Mouse (Mus musculus) gastrocnemius, adult 18-20 months (tissue): ENCODE results near the gene Cryba4. TPM values are rescaled to one million over a fixed set of nuclear protein-coding genes. Genes with fewer than 3 reads are reported as not detected.

ENCODE experiments used
- DNase-seq: peaks from one replicate; pipeline ENCODE4 v3.0.0; 2021; ENCODE audit warnings: low spot score
- total RNA-seq, 2 experiments: library from RNA; stranded (reverse); gene quantifications; 2 replicates each; pipeline ENCODE4 v1.2.3; 2021

The Cryba4 gene
- total RNA-seq, 2 experiments from 2014 or later = 0.57 to 0.68 TPM

DNA sequence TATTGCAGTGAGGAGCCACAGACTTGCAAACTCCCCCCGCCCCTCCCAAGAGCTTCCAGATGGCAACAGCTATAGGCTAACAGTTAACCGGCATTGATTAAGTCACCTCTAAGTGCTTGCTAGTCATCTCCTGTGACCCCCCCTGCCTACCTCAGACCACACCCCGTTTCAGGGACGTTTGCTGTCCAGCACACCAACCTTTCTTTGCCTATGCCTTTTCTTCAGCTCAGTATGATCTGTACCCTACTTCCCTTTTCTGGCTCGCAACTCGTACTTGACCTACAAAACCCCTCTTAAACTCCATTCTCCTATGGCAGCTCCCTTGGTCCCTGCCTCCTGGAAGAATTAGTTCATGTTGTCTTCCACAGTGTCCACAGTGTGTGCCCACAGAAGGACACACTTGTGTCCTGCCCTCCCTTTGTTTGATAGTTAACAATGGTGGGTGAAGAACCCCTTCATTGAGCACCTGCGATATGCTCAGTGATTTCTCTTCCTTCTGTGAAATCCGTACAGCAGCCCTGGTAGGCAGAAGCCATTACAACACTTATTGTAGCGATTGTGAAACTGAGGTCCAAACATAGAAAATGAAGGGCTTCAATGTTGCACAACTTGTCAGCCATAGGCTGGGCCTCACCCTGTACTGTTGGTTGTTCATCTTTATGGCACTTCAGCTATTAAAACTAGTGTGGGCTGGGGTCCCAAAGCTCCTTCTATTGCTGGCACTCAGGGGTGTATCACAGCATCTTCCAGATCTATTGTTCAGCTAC, 13.9 kb upstream of the Cryba4 start:
- no peak for DNase-seq

DNA sequence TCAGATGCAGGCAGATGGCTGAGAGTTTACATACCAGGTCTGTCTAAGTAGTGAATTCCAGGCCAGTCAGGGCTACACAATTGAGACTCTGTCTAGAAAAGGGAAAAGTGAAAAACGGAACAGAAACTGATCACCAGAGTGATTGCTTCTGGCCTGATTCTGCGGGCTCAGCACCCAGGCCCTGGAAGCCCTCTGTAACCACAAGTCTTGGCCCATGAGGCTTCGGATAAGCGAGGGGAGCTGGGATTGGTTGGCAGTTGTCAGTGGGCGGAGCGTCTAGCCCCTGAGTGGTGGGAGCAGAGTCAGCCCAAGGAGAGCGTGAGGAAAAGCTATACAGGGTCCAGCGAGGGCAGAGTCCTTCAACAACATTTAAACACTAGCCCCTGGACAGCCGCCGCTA, 13.2 kb upstream of the Cryba4 start:
- no peak for DNase-seq

DNA sequence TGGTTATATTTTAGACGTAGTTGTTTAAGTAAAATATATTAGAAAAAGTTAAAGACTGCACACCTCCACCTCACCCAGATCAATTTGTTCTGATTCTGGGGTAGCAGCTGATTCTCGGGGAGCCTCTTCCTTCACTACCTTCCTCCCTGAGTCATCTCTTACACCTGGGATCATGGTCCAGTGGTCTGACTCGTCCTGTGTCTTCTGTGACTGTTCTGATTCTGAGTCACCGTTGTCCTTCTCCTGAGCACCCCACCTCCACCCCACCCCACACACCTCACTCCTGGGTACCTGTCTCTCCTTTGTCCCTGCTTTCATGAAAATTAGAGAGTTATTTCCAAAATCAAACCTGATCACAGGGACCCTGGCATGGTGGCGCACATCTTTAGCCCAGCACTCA, 12.8 kb upstream of the Cryba4 start:
- no peak for DNase-seq

DNA sequence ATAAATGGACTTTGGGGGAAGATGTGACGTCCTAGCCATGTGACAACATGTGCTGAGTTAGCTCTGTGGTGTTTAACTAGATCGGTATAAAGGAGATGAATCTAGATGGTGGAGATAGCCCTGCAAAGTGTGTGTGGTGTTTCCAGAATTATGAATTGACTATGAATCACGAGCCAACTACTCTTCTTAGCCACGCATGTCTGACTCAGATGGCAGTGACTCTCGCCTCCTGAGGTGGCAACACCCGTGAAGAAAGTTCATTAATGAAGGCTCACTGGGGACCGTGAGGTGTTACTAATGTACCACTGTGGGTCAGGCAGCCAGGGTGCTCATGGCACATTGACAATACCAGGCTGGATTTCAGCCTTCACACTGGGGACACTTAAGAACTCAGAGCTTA, 11.8 kb upstream of the Cryba4 start:
- no peak for DNase-seq

DNA sequence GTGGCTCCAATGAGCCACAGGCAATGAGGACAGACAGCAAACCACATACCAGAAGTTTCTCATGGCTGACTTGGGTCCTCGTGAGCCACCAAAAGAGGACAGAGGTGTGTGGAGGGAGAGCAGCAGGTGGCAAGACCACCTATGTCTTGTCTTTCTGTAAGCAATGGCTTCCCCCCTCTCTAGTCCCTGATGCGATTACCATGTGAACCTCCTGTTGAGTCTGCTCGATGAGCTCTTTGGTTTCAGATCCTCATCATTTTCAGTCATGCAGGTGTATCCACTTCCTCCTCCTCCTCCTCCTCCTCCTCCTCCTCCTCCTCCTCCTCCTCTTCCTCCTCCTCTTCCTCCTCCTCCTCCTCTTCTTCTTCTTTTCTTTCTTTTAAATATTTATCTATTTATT, 8.5 kb upstream of the Cryba4 start:
- DNase-seq = no peak

DNA sequence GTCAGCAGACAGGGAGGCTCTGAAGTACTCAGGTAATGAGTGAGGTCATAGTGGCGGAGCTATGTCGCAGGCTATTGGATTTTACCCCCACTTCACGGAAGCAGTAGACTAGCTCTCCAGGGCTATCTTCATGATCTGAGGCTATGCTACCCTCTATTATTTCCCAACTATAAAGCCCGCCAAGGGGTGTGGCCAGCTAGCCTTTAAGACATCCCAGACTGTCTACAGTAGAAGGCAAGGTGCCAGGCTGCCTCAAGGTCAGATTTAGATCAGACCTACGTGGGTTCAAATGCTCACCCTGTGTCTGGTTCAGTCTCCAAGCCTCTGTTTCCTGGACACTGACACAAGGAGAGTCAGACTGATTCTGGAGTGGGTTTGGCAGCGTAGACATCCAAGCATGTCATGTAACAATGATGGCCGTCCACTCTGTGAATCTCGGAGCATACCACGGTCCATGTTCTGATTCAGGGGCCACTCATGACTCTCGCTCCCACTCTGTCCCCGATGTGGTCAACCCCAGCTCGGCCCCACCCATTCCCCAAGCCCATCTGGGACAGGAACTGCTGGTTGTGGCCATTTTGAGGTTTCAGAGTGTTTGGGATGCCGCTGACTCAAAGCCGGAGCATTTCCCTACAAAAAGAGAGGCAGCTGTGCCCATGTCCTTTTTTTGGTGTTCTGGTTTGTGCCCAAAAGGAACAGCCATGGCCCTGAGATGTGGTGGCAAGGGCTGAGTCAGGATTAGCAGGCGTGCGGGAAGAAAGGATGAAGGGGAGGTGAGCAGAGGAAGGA, 7.7 kb upstream of the Cryba4 start:
- DNase-seq = no peak

DNA sequence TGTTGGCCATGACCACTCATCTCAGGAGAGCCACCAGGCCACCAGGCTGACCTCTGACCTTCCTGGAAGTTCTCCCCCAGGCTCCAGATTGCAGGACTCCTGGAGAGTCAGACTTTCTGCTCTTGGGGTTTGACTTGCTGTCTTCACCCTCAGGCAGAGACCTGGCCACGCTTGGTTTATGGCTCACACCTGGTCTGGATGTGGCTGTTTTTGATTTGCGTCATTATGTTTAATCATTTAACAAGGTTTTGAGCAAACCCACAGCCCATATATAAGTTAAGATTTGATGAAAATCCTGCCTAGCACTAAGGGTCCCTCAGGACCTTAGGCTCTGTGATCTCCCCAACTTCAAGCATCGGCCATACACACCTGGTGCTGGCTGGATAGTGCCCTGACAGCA, 5.6 kb upstream of the Cryba4 start:
- DNase-seq = no peak

DNA sequence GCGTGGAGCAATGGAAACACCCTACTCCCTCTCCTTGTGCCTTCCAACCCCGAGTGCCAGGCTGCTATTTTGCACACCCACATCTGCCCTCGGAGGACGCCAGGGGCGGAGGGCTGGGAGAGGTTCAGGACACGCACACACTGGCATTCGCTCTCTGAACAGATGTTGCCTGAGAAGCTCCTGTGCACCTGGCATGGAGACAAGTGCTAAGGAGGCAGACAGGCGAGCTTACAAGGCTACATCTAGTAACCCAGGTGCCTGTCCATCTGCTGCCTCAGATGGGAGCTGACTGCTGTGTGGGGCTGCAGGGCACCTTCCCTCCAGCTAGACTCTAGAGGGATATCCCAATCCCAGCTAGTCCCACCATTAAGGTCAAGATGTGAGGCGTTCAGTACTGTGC, 4.1 kb upstream of the Cryba4 start:
- DNase-seq = no peak

DNA sequence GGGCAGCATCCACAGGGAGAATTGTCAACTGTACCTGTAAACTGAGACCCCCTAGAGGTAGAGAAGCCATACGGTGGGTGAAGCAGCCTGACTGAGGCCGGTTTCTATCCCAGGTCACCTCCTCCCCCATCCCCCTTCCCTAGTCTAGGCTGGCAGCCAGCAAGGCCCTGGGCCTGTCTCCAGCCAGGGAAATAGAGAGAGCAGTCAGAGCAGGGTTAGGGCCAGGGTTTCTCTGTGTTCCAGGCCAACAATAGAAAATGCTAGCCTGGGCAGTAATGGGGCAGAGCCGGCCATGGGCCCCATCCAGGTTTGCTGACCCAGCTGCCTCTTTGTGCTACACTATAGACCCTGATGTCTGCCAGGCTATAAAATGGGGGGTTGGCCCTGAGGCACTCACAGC, 3.1 kb upstream of the Cryba4 start, which contains the start of gene Crybb1:
Gene Crybb1 (plus strand): TSS at position 390 of the 400 bp plus-strand sequence.
- peak; percentile 89 for DNase-seq

DNA sequence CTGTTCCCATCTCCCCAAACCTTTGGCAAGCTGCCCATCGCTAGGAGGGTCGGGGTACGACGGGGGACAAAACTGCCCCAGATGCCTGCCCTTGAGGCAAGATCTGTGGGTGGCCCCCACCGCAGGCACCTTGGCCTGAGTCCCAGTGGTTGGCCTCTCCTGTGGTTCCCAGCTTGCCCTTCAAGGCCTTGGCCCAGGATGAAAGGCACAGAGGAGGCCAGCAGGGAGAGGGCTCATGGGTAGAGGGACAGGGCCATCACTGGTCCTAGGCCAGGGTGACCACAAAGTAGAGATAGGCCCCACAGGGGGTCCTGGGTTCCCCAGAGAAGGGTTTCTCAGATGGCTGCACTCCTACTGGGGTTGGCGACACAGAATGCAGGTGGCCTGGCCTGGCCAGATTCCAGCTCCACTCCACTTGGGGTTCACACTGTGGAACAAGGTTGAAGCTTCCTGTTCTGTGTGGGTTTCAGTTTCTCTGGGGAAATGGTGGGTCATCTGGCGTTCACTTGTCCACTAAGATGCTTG, 2.0 kb upstream of the Cryba4 start:
- DNase-seq = peak; percentile 75

DNA sequence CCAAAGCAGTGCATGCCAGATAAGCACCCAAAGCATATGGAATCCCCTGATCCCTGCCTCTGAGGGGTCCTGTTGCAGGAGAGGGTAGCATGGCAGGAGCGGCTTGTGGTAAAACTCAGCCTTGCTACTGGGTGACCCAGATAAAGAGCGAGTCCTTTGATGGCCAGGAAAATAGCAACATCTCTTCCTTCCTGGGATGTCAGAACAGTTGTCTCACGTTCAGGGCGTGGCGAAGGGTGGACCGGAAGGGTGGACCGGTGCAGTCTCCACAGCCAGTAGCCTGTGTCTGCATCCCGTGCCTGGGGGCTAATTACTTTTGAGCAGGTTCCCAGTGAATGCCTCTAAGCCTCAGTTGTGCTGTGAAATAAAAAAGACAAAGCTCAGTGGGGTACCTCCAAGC, 851 bp upstream of the Cryba4 start:
- no peak for DNase-seq

DNA sequence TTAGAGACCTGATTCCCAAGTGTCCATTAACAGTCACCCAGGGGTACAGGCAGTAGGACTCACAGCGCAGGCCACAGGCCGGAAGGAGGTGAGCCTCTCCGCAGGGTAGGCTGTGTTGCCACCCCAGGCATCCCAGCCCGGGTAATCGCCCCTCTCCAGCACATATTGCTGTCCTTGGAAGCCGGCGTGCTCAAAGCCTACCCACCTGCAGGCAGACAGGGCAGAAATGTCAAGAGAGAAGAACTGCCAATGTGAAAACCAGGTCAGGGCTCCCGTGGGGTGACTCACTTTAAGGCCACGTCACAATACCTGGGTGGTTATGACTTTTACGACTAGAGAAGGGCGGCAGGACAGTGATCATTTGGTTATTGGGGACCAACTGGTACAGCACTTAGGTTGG, 3.2 kb downstream of the Cryba4 start:
- DNase-seq = no peak

DNA sequence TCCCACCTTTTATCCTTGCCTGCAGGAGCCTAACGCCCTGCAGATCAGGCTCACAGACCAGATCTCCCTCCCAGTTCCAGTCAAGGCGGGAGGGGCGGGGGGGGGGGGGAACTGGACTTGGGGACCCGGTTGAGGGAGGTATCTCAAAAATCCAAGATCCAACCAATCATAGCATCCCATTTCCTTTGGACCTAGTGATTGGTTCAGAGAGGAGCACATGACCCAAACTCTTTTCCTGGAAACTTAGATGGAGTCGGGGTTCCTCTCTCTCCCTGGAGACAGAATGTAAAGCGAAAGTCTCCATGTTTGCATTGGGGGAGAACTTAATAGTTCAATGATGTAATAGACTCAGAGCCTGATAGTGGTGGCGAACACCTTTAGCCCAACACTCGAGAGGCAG, 4.9 kb downstream of the Cryba4 start:
- DNase-seq = no peak

DNA sequence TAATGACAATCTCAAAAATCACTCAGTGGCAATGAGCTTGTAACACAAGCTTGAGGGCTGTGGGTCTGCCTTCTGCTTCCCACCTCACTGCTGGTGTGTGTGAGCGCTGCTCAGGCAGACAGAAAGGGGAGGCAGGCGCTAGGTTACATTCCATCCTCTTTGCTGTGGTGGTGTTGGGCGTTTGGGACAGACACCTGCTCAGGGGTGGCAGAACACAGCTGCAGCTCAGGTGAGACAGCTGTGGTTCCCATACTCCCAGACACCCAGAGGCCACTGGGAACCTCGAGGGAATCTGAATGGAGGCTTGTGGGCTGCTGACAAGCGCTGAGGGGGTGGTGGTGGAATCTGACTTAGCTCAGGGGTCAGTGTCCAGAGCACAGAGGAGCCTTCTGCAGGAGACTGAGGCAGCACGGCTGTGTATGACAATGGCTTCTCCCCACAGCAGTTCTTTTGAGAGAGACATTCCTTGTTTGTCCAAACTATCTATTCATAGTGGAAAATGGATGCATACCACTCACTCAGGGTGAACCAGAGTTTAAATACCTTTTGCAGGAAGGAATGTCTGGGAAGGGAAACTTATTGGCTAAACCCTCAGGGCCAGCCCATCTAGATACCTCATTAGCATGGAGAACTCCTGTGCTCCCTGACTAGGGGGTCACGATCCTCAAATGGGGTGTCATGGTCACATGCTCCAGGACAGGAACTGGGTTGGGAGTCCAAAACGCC, 7.3 kb downstream of the Cryba4 start:
- no peak for DNase-seq

DNA sequence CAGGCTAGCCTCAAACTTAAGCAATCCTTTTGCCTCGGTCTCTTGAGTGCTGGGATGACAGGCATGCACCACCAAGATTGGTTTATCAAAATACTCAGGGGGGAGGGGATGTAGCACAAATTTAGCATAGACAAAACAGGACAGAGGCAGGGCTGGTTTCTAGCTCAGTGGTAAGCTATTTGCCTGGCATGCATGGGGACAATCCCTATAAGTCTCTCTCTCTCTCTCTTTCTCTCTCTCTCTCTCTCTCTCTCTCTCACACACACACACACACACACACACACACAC, 8.1 kb downstream of the Cryba4 start:
- DNase-seq = no peak

DNA sequence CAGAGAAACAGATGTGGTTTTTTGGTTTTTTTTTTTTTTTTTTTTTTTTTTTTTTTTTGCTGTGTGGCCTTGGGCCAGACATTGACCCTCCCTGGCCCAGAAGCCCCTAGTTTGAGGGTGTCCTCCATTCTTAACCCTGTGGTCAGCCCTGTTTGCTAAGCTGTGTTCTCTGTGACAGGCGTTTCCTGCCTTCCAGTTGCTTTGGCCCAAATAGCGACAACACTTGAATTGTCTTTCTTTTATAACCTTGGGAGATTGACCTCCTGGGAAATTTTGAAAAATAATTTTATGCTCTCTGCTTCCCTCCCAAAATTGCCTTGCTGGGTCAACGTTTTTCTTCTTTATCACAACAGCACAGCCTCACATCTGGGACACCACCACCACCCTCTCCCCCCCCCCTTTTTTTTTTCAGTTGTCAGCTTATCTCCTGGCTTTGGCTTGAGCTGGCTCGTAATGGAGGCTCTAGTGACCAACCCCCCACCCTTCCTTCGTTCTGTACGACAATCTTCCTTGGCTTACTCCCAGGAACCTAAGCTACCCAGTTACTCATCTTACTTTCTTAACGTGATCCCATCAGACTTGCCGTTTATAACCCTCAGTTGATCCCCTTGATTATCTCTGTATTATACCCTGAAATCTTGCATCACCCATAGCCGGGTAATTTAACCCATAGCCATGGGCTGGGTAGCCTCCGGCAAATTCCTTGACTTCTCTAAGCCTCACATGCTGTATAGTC, 8.6 kb downstream of the Cryba4 start:
- no peak for DNase-seq

DNA sequence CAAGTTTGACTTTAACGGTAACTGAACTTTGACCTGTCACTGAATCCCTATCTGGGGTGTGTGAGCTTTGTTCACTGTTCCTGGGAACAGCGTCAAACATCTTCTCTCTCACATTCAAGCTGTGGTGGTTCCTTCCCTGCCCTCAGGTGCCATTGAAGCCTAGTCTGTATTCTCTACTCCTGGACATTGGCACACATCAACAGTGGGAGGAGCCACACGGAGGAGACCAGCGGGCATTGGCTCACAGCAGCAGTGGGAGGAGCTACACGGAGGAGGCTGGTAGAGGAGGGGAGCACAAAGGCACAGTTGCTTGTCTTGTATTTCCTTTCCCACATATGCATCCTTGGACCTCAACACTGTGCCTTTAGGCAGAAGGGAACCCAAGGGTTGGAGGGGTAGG, 9.3 kb downstream of the Cryba4 start:
- DNase-seq = no peak

DNA sequence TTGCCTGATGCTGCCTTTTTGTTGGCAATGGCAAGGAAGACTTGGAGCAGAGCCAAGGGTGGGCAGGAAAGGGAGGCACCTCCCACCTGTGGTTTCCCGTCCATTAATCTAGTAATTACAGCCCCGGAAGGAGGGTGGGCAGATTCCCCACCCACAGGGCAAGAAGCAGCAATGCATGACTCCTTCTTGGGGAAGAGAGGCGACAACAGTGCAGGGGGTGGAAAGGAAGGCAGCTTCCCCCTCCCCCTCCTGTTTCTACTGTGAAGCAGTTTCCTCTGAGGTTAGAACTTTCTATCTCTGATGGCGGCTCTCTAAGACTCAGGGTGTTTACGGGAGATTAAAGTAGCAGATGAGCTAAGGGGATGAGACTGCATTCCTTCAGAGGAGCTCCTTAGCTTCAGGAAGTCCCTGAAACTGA, 9.9 kb downstream of the Cryba4 start:
- DNase-seq = no peak

DNA sequence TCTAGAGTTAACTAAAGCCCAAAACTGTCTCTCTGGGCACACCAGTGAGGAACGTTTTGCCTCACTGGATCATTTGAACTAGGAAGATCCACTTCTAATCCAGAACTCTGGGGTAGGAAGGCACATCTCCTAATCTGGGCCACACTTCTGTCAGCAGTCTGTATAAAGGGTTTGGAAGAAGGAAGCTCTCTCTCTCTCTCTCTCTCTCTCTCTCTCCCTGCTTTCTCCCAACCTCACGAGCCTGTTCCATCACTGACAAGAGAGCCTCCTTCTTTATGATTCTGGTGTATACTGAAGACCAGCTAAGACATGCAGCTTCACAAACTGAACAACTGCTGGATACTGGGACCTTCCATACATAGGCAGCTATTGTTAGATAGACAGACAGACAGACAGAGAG, 10.5 kb downstream of the Cryba4 start:
- no peak for DNase-seq

DNA sequence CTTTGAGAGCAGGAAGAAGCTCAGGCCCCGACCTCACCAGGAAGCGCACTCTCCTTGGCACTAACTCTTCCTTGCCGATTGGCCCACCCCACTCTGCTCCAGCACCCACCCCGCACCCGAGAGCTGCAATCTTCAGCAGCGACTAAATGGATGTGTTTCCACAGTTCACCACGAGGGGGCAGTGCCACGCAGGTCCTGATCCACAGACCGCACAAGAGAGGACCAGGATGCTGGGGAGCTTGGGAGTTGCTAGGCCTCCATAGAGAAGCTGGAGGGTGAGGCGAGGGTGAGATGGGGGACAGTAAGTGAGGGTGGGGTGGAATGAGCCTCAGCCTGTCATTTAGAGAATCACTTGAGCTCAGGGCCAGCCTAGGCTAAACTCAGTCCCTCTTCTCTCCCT, 11.6 kb downstream of the Cryba4 start:
- DNase-seq = peak; percentile 86

DNA sequence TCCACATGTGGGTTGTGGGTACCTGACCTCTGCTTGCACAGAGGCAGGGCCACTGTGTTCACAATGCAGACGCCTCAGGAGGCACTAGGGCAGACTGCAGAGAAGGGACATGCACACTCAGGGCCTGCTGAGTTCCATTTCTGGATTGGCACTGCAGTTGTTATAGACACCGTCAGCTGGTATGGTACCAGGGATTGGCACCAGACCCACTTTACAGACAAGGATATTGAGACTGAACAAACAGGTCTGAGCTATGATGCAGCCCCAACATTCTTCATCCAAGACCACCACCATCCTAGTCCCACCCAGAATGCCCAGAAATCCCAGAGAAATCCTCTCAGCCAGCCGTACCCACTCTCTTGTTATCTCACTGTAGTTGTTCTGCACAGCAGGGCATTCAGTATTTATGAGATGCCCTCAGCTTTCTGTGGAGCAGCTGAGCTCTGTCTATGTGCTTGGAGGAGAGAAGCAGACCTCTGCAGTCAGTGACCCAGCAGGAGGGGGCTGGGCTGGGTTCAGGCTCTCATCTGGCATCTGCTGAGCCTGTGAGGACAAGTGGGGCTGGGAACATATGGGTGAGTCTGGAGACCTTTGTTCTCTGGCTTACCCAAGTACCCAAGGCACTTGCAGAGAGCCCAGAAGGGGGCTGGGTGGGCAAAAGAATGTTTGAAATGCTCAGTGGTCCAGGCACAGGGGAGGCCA, 13.4 kb downstream of the Cryba4 start:
- DNase-seq = no peak
